Mouse (Mus musculus): ENCODE results near the gene Pip5kl1. TPM values are rescaled to one million over a fixed set of nuclear protein-coding genes. Genes with fewer than 3 reads are reported as not detected.
A peak's percentile ranks its signal among the peaks of the same experiment; 100 is the strongest.

Gene Pip5kl1
- polyA plus RNA-seq, 1 experiment from 2014 or later: not detected

DNA sequence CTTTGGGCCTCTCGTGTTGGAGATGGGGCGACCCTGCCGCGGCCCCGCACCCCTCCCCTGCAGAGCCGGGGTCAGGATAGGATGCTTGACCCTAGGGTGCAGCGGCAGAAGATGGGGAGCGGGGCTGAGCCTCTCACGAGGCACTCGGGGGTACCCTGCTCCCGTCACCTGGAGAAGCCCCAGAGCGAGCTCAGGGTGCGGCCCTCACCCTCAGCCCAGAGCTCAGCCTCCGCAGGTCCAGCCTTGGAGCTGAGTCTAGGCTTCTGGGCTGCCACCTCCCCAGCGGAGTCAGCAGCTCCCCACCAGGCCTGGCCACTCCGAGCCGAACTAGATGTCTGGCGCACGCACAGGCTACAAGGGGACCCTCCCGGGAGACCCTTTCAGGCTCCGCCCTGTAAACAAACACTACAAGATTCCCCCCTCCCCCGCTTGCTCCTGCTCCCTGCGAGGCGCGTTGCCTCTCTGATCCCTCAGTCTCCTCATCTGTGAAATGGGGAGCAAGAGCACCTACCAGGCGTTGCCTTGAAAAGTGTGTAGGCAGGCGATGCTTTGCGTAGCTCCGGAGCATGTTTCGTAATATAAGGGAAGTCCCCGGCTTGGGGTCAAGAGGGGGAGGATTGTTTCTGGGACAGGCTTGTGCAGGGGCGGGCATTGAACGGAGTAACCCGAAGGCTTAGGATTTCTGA is 32.8 kb downstream of the Pip5kl1 start:
- H3K79me2 ChIP-seq (ENCODE audit: inconsistent target): peaks cover 18% of the 10 kb centered on the region; the same call in 1 of the 2 replicates
- H3K4me3 ChIP-seq (ENCODE audit: inconsistent target): peak overlapping the region; percentile 64
- peak overlapping the region; percentile 88 for H3K27ac ChIP-seq
- 1% methylated on average over 34 of the region's 34 CpGs for WGBS (ENCODE audit: missing documents)
- no peaks in the 10 kb centered on the region for H3K36me3 ChIP-seq (ENCODE audit: inconsistent target)

- peak overlapping the region; percentile 88 for H3K27ac ChIP-seq
- under 1% methylated on average over 25 of the region's 25 CpGs for WGBS (ENCODE audit: missing documents)
- H3K4me3 ChIP-seq (ENCODE audit: inconsistent target): peak overlapping the region; percentile 64
- peaks cover 18% of the 10 kb centered on the region; the same call in 1 of the 2 replicates for H3K79me2 ChIP-seq (ENCODE audit: inconsistent target)
- peaks cover 3% of the 10 kb centered on the region; the same call in 1 of the 2 replicates for H3K36me3 ChIP-seq (ENCODE audit: inconsistent target)
Observed at GRCm38 (mm10) chr2:32608141-32608777, 33.7 kb downstream of the Pip5kl1 start.

GRCm38 (mm10) chr2:32608778-32609435 is 34.3 kb downstream of the Pip5kl1 start:
- peaks cover 18% of the 10 kb centered on the region; the same call in 1 of the 2 replicates for H3K79me2 ChIP-seq (ENCODE audit: inconsistent target)
- peak overlapping the region; percentile 64 for H3K4me3 ChIP-seq (ENCODE audit: inconsistent target)
- WGBS (ENCODE audit: missing documents): 57% methylated on average over 18 of the region's 18 CpGs
- H3K36me3 ChIP-seq (ENCODE audit: inconsistent target): peaks cover 3% of the 10 kb centered on the region; the same call in 1 of the 2 replicates
- H3K27ac ChIP-seq: peak overlapping the region; percentile 88

- H3K27ac ChIP-seq: no peak overlapping the region
- peaks cover 17% of the 10 kb centered on the region; the same call in 1 of the 2 replicates for H3K36me3 ChIP-seq (ENCODE audit: inconsistent target)
- H3K4me3 ChIP-seq (ENCODE audit: inconsistent target): no peak overlapping the region
- 32% methylated on average over 22 of the region's 23 CpGs for WGBS (ENCODE audit: missing documents)
- H3K79me2 ChIP-seq (ENCODE audit: inconsistent target): peaks cover 18% of the 10 kb centered on the region; the same call in 1 of the 2 replicates
Observed at GRCm38 (mm10) chr2:32610610-32611229, 36.1 kb downstream of the Pip5kl1 start.

DNA sequence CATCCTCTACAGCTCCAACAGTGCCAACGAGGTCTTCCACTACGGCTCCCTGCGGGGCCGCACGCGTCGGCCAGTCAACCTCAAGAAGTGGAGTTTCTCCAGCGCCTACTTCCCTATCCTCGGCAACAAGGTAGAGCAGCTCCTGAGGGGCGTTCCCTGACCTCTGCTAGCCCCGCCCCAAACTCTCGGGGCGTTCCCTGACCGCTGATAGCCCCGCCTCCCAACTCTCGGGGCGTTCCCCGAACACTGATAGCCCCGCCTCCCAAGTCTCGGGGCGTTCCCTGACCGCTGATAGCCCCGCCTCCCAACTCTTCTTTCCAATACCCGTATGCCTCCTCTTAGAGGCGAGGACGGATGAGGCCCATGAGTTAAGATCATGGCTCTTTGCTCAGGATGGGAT is 37.7 kb downstream of the Pip5kl1 start:
- Histone ChIP-seq H3K36me3 (ENCODE audit: inconsistent target) (peaks cover 30% of the 10 kb centered on the region), H3K79me2 (ENCODE audit: inconsistent target) (peaks cover 18% of the 10 kb centered on the region; the same call in 1 of the 2 replicates), H3K27ac (no peak overlapping the region), H3K4me3 (ENCODE audit: inconsistent target) (no peak overlapping the region)
- WGBS (ENCODE audit: missing documents): 94% methylated on average over 26 of the region's 26 CpGs

- Histone ChIP-seq H3K4me3 (ENCODE audit: inconsistent target) (no peak overlapping the region), H3K79me2 (ENCODE audit: inconsistent target) (no peaks in the 10 kb centered on the region; the same call in 1 of the 2 replicates), H3K36me3 (ENCODE audit: inconsistent target) (peaks cover 58% of the 10 kb centered on the region), H3K27ac (no peak overlapping the region)
- 86% methylated on average over 1 of the region's 1 CpGs for WGBS (ENCODE audit: missing documents)
Observed at GRCm38 (mm10) chr2:32617109-32617508, 42.5 kb downstream of the Pip5kl1 start.

DNA sequence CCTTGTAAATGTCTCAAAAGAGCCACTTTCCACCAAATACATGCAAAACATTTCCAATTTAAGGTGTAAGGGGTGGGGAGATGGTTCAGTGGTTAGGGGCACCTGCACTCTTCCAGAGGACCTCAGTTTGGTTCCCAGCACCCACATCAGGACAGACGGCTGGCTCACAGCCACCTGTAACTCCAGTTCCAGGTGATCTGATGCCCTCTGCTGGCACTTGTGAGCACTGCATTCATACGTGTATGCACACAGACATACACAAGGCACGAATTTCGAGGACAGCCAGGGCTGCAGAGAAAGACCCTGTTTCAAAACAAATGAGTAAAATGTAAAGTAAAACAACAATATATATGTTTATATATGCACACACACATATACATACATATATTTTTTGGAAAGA is 43.0 kb downstream of the Pip5kl1 start:
- Histone ChIP-seq H3K4me3 (ENCODE audit: inconsistent target) (no peak overlapping the region), H3K27ac (no peak overlapping the region), H3K36me3 (ENCODE audit: inconsistent target) (peaks cover 58% of the 10 kb centered on the region), H3K79me2 (ENCODE audit: inconsistent target) (no peaks in the 10 kb centered on the region)
- WGBS (ENCODE audit: missing documents): 100% methylated on average over 2 of the region's 4 CpGs

DNA sequence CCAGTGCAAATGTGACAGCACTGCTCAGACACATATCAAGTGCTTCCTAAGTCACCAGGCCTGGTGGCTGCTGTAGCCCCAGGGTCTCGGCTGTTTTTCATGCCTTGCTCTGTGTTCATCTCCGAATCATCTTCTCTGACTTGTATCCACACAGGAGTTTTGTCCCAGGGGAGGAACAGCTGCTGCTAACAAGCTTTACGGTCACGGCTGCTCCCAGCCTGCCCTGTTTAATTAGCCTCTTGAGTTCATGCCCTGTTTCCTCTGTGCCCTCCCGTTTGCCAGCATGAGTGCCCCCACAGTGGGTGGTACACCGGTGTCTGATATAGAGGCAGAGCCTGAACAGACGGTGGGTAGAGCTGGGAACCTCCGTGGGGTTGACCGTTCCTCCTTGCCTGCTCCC is 43.5 kb downstream of the Pip5kl1 start:
- Histone ChIP-seq H3K4me3 (ENCODE audit: inconsistent target) (no peak overlapping the region), H3K36me3 (ENCODE audit: inconsistent target) (peaks cover 55% of the 10 kb centered on the region), H3K79me2 (ENCODE audit: inconsistent target) (no peaks in the 10 kb centered on the region), H3K27ac (no peak overlapping the region)
- 95% methylated on average over 9 of the region's 9 CpGs for WGBS (ENCODE audit: missing documents)

- Histone ChIP-seq H3K36me3 (ENCODE audit: inconsistent target) (peaks cover 41% of the 10 kb centered on the region), H3K4me3 (ENCODE audit: inconsistent target) (no peak overlapping the region), H3K79me2 (ENCODE audit: inconsistent target) (no peaks in the 10 kb centered on the region), H3K27ac (no peak overlapping the region)
- WGBS (ENCODE audit: missing documents): 81% methylated on average over 4 of the region's 4 CpGs
Observed at GRCm38 (mm10) chr2:32620682-32621516, 46.3 kb downstream of the Pip5kl1 start.

GRCm38 (mm10) chr2:32621517-32621859 is 46.9 kb downstream of the Pip5kl1 start, which contains the start of gene Ak1:
Ak1 (plus strand) TSS chr2:32621758.
- H3K36me3 ChIP-seq (ENCODE audit: inconsistent target): peaks cover 36% of the 10 kb centered on the region
- H3K79me2 ChIP-seq (ENCODE audit: inconsistent target): no peaks in the 10 kb centered on the region
- WGBS (ENCODE audit: missing documents): 68% methylated on average over 7 of the region's 7 CpGs
- H3K27ac ChIP-seq: no peak within 1 kb of the TSS
- no peak within 1 kb of the TSS for H3K4me3 ChIP-seq (ENCODE audit: inconsistent target)

GRCm38 (mm10) chr2:32624111-32624748 is 49.6 kb downstream of the Pip5kl1 start:
- no peak overlapping the region for H3K27ac ChIP-seq
- H3K79me2 ChIP-seq (ENCODE audit: inconsistent target): no peaks in the 10 kb centered on the region
- H3K4me3 ChIP-seq (ENCODE audit: inconsistent target): no peak overlapping the region
- H3K36me3 ChIP-seq (ENCODE audit: inconsistent target): peaks cover 8% of the 10 kb centered on the region; the same call in 1 of the 2 replicates
- 87% methylated on average over 5 of the region's 5 CpGs for WGBS (ENCODE audit: missing documents)

GRCm38 (mm10) chr2:32625212-32625872 is 50.7 kb downstream of the Pip5kl1 start:
- no peaks in the 10 kb centered on the region for H3K36me3 ChIP-seq (ENCODE audit: inconsistent target)
- peak overlapping the region; percentile 3; the same call in 1 of the 2 replicates for H3K4me3 ChIP-seq (ENCODE audit: inconsistent target)
- H3K79me2 ChIP-seq (ENCODE audit: inconsistent target): no peaks in the 10 kb centered on the region
- no peak overlapping the region for H3K27ac ChIP-seq
- WGBS (ENCODE audit: missing documents): 18% methylated on average over 13 of the region's 13 CpGs

Measured in macrophage (primary cell).